Mouse (Mus musculus) erythroblast, embryonic 14.5 days (primary cell): Measurements from ENCODE around the gene Mlana.

Experiments
- GATA1 ChIP-seq: IDR thresholded peaks from 2 replicates; pipeline ENCODE4 v1.6.1; 2012; ENCODE audit warnings: low read length, inconsistent platforms, mixed read lengths
- TAL1 ChIP-seq: IDR thresholded peaks from 3 replicates; pipeline ENCODE4 v1.6.1; 2012; ENCODE audit warnings: low read length, inconsistent platforms, mixed read lengths

- TF ChIP-seq GATA1 (no peak), TAL1 (no peak)
Measured at GRCm38 (mm10) chr19:29660835-29661764, 36.5 kb upstream of the Mlana start.
